Mouse (Mus musculus): ENCODE results near the gene Kif2a. TPM values are rescaled to one million over a fixed set of nuclear protein-coding genes. Genes with fewer than 3 reads are reported as not detected.

Gene Kif2a
- total and polyA plus RNA-seq, 3 experiments = 16.3 to 85.5 (median 21.1) TPM

DNA sequence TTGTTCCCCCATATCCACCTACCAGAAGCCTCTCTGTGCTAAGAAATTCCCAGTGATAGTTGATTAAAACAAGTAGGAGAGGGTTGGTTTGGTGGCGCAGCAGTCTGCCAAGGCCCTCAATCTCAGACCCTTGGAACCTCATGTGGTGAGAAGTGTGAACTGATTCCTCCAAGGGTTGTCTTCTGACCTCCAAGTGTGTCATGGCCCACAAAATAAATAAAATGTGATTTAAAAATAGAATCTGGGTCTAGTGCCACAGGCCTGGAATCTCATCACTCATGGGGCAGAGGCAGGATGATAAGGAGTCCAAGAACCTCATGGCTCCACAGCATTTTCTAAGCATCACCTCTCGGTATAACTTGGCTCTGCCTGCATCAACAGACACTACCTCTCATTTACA, 16.4 kb upstream of the Kif2a start:
- in situ Hi-C loops (cut with MboI; ENCODE audit: low pct_ligation_motif_present, low pct_unique_long_range_greater_than_20kb, low sequenced_read_pairs) (no loop called here), dilution Hi-C loops (cut with MboI; ENCODE audit: extremely low pct_ligation_motif_present, extremely low pct_unique_long_range_greater_than_20kb, low sequenced_read_pairs) (no loop called here)
- Histone ChIP-seq H3K4me2 (ENCODE audit: insufficient read depth, low read depth, poor library complexity, severe bottlenecking) (no peak overlapping the region), H3K27ac (ENCODE audit: insufficient read depth, low read depth) (no peak overlapping the region), H3K79me2 (replicated peaks; ENCODE audit: control insufficient read depth, extremely low read depth, insufficient read depth, poor library complexity, severe bottlenecking) (peaks cover 4% of the 10 kb centered on the region), H3K9me3 (replicated peaks; ENCODE audit: low read length) (no peaks in the 10 kb centered on the region), H3K4me3 (replicated peaks in 1 of 3; ENCODE audit: low read depth in 2 of 3, low read length in 2 of 3, poor library complexity in 1 of 3) (no peak overlapping the region), H3K9ac (ENCODE audit: insufficient read depth, low read depth) (no peak overlapping the region), H3K4me1 (ENCODE audit: control insufficient read depth in 1 of 2, insufficient read depth in 2 of 2) (peaks cover 0 to 35% of the 10 kb centered on the region in 2 experiments; a peak in 2 of 4 replicates), H3K27me3 (replicated peaks) (no peaks in the 10 kb centered on the region), H3K36me3 (replicated peaks in 1 of 2; ENCODE audit: control insufficient read depth in 1 of 2, insufficient read depth in 1 of 2, low read length in 1 of 2) (peaks cover 0 to 24% of the 10 kb centered on the region in 2 experiments)
- DNase-seq (ENCODE audit: extremely low read depth) = no peak
- no peak for TF ChIP-seq POLR2AphosphoS2 (IDR thresholded peaks at IDR 0.05; ENCODE audit: low read depth, low read length)
- TF ChIP-seq TCF12 (IDR thresholded peaks at IDR 0.05; ENCODE audit: low read depth, low read length) = no peak
- no peak for TF ChIP-seq ETS1 (conservative IDR thresholded peaks at IDR 0.05; ENCODE audit: low read depth, low read length)
- no peak for TF ChIP-seq ZKSCAN1 (IDR thresholded peaks at IDR 0.05; ENCODE audit: borderline replicate concordance, low read depth, low read length)
- TF ChIP-seq SIN3A (IDR thresholded peaks at IDR 0.05; ENCODE audit: low read length) = no peak
- no peak for TF ChIP-seq E2F4 (IDR thresholded peaks at IDR 0.05; ENCODE audit: insufficient replicate concordance, low read depth, low read length)
- no peak for TF ChIP-seq JUN (IDR thresholded peaks at IDR 0.05; ENCODE audit: insufficient read depth, low read depth, low read length)
- TF ChIP-seq GABPA (IDR thresholded peaks at IDR 0.05; ENCODE audit: insufficient replicate concordance, low read depth, low read length) = no peak
- TF ChIP-seq ZNF384 (IDR thresholded peaks at IDR 0.05; ENCODE audit: low read depth, low read length) = no peak
- no peak for TF ChIP-seq UBTF (IDR thresholded peaks at IDR 0.05; ENCODE audit: low read depth, low read length)
- TF ChIP-seq POLR2A (IDR thresholded peaks at IDR 0.05; ENCODE audit: low read depth, low read length) = no peak
- no peak for TF ChIP-seq RCOR1 (conservative IDR thresholded peaks at IDR 0.05; ENCODE audit: low read depth, low read length)
- no peak for TF ChIP-seq MEF2A (IDR thresholded peaks at IDR 0.05; ENCODE audit: borderline replicate concordance, low read depth, low read length)
- no peak for TF ChIP-seq MXI1 (IDR thresholded peaks at IDR 0.05; ENCODE audit: low read depth, low read length)
- no peak for TF ChIP-seq CHD1 (IDR thresholded peaks at IDR 0.05; ENCODE audit: low read depth, low read length)
- no peak for TF ChIP-seq ZMIZ1 (IDR thresholded peaks at IDR 0.05; ENCODE audit: low read depth, low read length)
- no peak for TF ChIP-seq CTCF (conservative IDR thresholded peaks at IDR 0.05 in 1 of 2, IDR thresholded peaks at IDR 0.05 in 1 of 2; ENCODE audit: low read depth in 2 of 2, low read length in 2 of 2)
- no peak for TF ChIP-seq USF2 (conservative IDR thresholded peaks at IDR 0.05; ENCODE audit: low read depth, low read length)
- TF ChIP-seq SMC3 (IDR thresholded peaks at IDR 0.05; ENCODE audit: low read depth, low read length) = no peak
- no peak for TF ChIP-seq PAX5 (IDR thresholded peaks at IDR 0.05; ENCODE audit: low read length)

DNA sequence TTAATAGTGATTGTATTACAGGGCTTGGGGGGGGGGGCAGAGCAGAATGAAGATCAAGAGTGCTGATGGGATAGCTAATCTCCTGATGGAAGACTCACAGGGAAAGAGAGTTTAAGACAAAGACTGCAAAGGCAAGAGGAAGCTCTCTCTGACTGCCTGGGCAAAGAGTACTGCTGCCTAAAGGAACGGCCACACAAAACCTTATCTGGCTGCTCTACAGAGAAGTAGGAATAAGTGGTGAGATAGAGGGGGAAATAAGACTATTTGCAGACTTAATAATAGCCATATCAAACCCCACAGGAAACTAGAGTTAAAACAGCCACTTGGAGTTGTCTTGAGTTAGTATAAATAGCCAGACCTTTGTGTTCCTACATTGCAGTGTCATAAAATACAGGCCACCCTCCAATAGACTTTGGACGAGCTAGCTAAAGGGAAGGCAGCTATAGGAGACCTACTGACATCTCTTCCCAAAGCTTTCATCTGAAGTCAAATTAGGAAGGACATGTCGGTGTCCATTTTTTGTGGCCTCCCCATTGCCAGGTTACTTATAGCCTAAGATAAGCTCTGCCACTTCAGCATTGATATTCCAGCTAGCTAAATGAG, 13.7 kb upstream of the Kif2a start:
- Histone ChIP-seq H3K4me3 (replicated peaks in 1 of 3; ENCODE audit: low read depth in 2 of 3, low read length in 2 of 3, poor library complexity in 1 of 3) (peak overlapping the region in 1 of 3 experiments; percentile 56), H3K27me3 (replicated peaks) (no peaks in the 10 kb centered on the region), H3K4me2 (ENCODE audit: insufficient read depth, low read depth, poor library complexity, severe bottlenecking) (peak overlapping the region; percentile 67), H3K4me1 (ENCODE audit: control insufficient read depth in 1 of 2, insufficient read depth in 2 of 2) (peaks cover 0 to 35% of the 10 kb centered on the region in 2 experiments; a peak in 2 of 4 replicates), H3K79me2 (replicated peaks; ENCODE audit: control insufficient read depth, extremely low read depth, insufficient read depth, poor library complexity, severe bottlenecking) (peaks cover 4% of the 10 kb centered on the region), H3K27ac (ENCODE audit: insufficient read depth, low read depth) (no peak overlapping the region), H3K9ac (ENCODE audit: insufficient read depth, low read depth) (peak overlapping the region; percentile 100), H3K9me3 (replicated peaks; ENCODE audit: low read length) (no peaks in the 10 kb centered on the region), H3K36me3 (replicated peaks in 1 of 2; ENCODE audit: control insufficient read depth in 1 of 2, insufficient read depth in 1 of 2, low read length in 1 of 2) (peaks cover 0 to 24% of the 10 kb centered on the region in 2 experiments)
- dilution Hi-C loops (cut with MboI; ENCODE audit: extremely low pct_ligation_motif_present, extremely low pct_unique_long_range_greater_than_20kb, low sequenced_read_pairs) (no loop called here), in situ Hi-C loops (cut with MboI; ENCODE audit: low pct_ligation_motif_present, low pct_unique_long_range_greater_than_20kb, low sequenced_read_pairs) (no loop called here)
- DNase-seq (ENCODE audit: extremely low read depth) = no peak
- TF ChIP-seq RCOR1 (conservative IDR thresholded peaks at IDR 0.05; ENCODE audit: low read depth, low read length) (no peak), NELFE (IDR thresholded peaks at IDR 0.05; ENCODE audit: low read depth, low read length) (no peak), EP300 (IDR thresholded peaks at IDR 0.05; ENCODE audit: low read length) (no peak), CTCF (conservative IDR thresholded peaks at IDR 0.05 in 1 of 2, IDR thresholded peaks at IDR 0.05 in 1 of 2; ENCODE audit: low read depth in 2 of 2, low read length in 2 of 2) (no peak), ZMIZ1 (IDR thresholded peaks at IDR 0.05; ENCODE audit: low read depth, low read length) (no peak), SIN3A (IDR thresholded peaks at IDR 0.05; ENCODE audit: low read length) (no peak), ETS1 (conservative IDR thresholded peaks at IDR 0.05; ENCODE audit: low read depth, low read length) (no peak), MAZ (IDR thresholded peaks at IDR 0.05; ENCODE audit: low read depth, low read length) (no peak), NRF1 (IDR thresholded peaks at IDR 0.05; ENCODE audit: low read depth, low read length) (no peak), ZKSCAN1 (IDR thresholded peaks at IDR 0.05; ENCODE audit: borderline replicate concordance, low read depth, low read length) (no peak), GABPA (IDR thresholded peaks at IDR 0.05; ENCODE audit: insufficient replicate concordance, low read depth, low read length) (no peak), USF1 (IDR thresholded peaks at IDR 0.05; ENCODE audit: low read depth, low read length) (no peak), RAD21 (IDR thresholded peaks at IDR 0.05; ENCODE audit: low read depth, low read length) (no peak), HCFC1 (IDR thresholded peaks at IDR 0.05; ENCODE audit: low read depth, low read length) (no peak), PAX5 (IDR thresholded peaks at IDR 0.05; ENCODE audit: low read length) (no peak), MAFK (IDR thresholded peaks at IDR 0.05; ENCODE audit: insufficient replicate concordance, low read length) (no peak), JUN (IDR thresholded peaks at IDR 0.05; ENCODE audit: insufficient read depth, low read depth, low read length) (no peak), ELF1 (IDR thresholded peaks at IDR 0.05; ENCODE audit: low read depth, low read length) (no peak)

Data from CH12.LX (cell line).